Mouse (Mus musculus): ENCODE measurements at regions not wholly inside any gene's neighbourhood (a gene's known extent, or its start where the extent isn't known, plus 50 kb on each side); places are given as distances from the start of the nearest gene placed in this dataset.

GRCm38 (mm10) chr1:35805546-35805945, 262.7 kb upstream of the Hs6st1 start:
- DNase-seq: no peak

- no peak for DNase-seq
Measured at GRCm38 (mm10) chr1:35806329-35806728, 261.9 kb upstream of the Hs6st1 start.

- DNase-seq: no peak
Measured at GRCm38 (mm10) chr1:35806731-35807130, 261.5 kb upstream of the Hs6st1 start.

- DNase-seq: no peak
Measured at GRCm38 (mm10) chr1:35808894-35809293, 259.3 kb upstream of the Hs6st1 start.

- no peak for DNase-seq
Measured at GRCm38 (mm10) chr1:35809341-35809740, 258.9 kb upstream of the Hs6st1 start.

GRCm38 (mm10) chr1:35810571-35811342, 257.4 kb upstream of the Hs6st1 start:
- DNase-seq: no peak

GRCm38 (mm10) chr1:35811380-35811779, 256.8 kb upstream of the Hs6st1 start:
- DNase-seq: no peak

- no peak for DNase-seq
Measured at GRCm38 (mm10) chr1:35811795-35812194, 256.4 kb upstream of the Hs6st1 start.

- DNase-seq: no peak
Measured at GRCm38 (mm10) chr1:35813625-35814024, 254.6 kb upstream of the Hs6st1 start.

GRCm38 (mm10) chr1:35814207-35814606, 254.0 kb upstream of the Hs6st1 start:
- DNase-seq: no peak

GRCm38 (mm10) chr1:35814751-35815150, 253.4 kb upstream of the Hs6st1 start:
- no peak for DNase-seq

GRCm38 (mm10) chr1:35821791-35822190, 246.4 kb upstream of the Hs6st1 start:
- no peak for DNase-seq

- no peak for DNase-seq
Measured at GRCm38 (mm10) chr1:35822376-35823202, 245.6 kb upstream of the Hs6st1 start.

- no peak for DNase-seq
Measured at GRCm38 (mm10) chr1:35823496-35823895, 244.7 kb upstream of the Hs6st1 start.

GRCm38 (mm10) chr1:35823981-35824880, 244.0 kb upstream of the Hs6st1 start:
- DNase-seq: no peak

GRCm38 (mm10) chr1:35825531-35825966, 242.7 kb upstream of the Hs6st1 start:
- DNase-seq: no peak

- DNase-seq: no peak
Measured at GRCm38 (mm10) chr1:35826575-35827114, 241.6 kb upstream of the Hs6st1 start.

GRCm38 (mm10) chr1:35827471-35827870, 240.7 kb upstream of the Hs6st1 start:
- no peak for DNase-seq

- no peak for DNase-seq
Measured at GRCm38 (mm10) chr1:35834180-35834579, 234.0 kb upstream of the Hs6st1 start.

- DNase-seq: no peak
Measured at GRCm38 (mm10) chr1:35836552-35836951, 231.6 kb upstream of the Hs6st1 start.

GRCm38 (mm10) chr1:35838625-35839024, 229.6 kb upstream of the Hs6st1 start:
- no peak for DNase-seq

- DNase-seq: peak; percentile 42
Measured at GRCm38 (mm10) chr1:35839446-35839845, 228.8 kb upstream of the Hs6st1 start.

GRCm38 (mm10) chr1:35841626-35842025, 226.6 kb upstream of the Hs6st1 start:
- no peak for DNase-seq
